Mouse (Mus musculus) MEL (cell line): ENCODE measurements around the gene Mad2l2. TPM values are rescaled to one million over a fixed set of nuclear protein-coding genes. Genes with fewer than 3 reads are reported as not detected.

Source experiments
- DNase-seq: peaks from one replicate; pipeline ENCODE4 v3.0.0; 2011; ENCODE audit warnings: low read depth, low spot score
- H3K27ac ChIP-seq: 2 replicates; pipeline ENCODE4 v1.5.1; 2012; ENCODE audit warnings: low read depth, mild to moderate bottlenecking, control low read depth, low read length, moderate library complexity; ENCODE audit not compliant: control insufficient read depth
- H3K27me3 ChIP-seq, 2 experiments: fragments of 150-350 bp in 1 of 2; sonication (generic) in 1 of 2; 2 replicates each; pipeline ENCODE4 v1.6.1; 2012; ENCODE audit warnings: low read length in 2 of 2, mild to moderate bottlenecking in 2 of 2, improper control_type of control experiment in 1 of 2, moderate library complexity in 1 of 2; ENCODE audit not compliant: insufficient read depth in 2 of 2, control insufficient read depth in 1 of 2
- H3K36me3 ChIP-seq, 2 experiments: 2 replicates each; pipeline ENCODE4 v1.6.1; 2012 to 2014; ENCODE audit warnings: low read length in 2 of 2, improper control_type of control experiment in 1 of 2, inconsistent platforms in 1 of 2, mild to moderate bottlenecking in 1 of 2; ENCODE audit not compliant: insufficient read depth in 2 of 2, control insufficient read depth in 1 of 2
- H3K4me1 ChIP-seq, 2 experiments: fragments of 150-350 bp in 1 of 2; sonication (generic) in 1 of 2; 2 replicates each; pipeline ENCODE4 v1.6.1; 2012; ENCODE audit warnings: low read length in 2 of 2, improper control_type of control experiment in 1 of 2, mild to moderate bottlenecking in 1 of 2; ENCODE audit not compliant: insufficient read depth in 2 of 2, control insufficient read depth in 1 of 2
- H3K4me3 ChIP-seq, 2 experiments: fragments of 150-350 bp in 1 of 2; sonication (generic) in 1 of 2; 2 replicates each; pipeline ENCODE4 v1.5.1; 2012; ENCODE audit warnings: low read depth in 2 of 2, low read length in 2 of 2, mild to moderate bottlenecking in 2 of 2, moderate library complexity in 2 of 2, control low read depth in 1 of 2, improper control_type of control experiment in 1 of 2; ENCODE audit not compliant: control insufficient read depth in 1 of 2, insufficient read depth in 1 of 2
- H3K79me2 ChIP-seq: 2 replicates; pipeline ENCODE4 v1.6.1; 2012; ENCODE audit warnings: mild to moderate bottlenecking, low read length, moderate library complexity; ENCODE audit not compliant: control insufficient read depth, poor library complexity, insufficient read depth
- H3K9ac ChIP-seq: 2 replicates; pipeline ENCODE4 v1.6.1; 2012; ENCODE audit warnings: low read depth, mild to moderate bottlenecking, control low read depth, low read length, moderate library complexity; ENCODE audit not compliant: control insufficient read depth, poor library complexity, severe bottlenecking
- H3K9me3 ChIP-seq: fragments of 150-350 bp; sonication (generic); replicated peaks from 2 replicates; pipeline ENCODE4 v1.6.1; 2012; ENCODE audit warnings: mild to moderate bottlenecking, low read length, improper control_type of control experiment, moderate library complexity; ENCODE audit not compliant: insufficient read depth
- CHD2 ChIP-seq: IDR thresholded peaks from 2 replicates; pipeline ENCODE4 v1.6.1; 2011; ENCODE audit warnings: low read length, improper control_type of control experiment
- CTCF ChIP-seq, 3 experiments: IDR thresholded peaks in 2 of 3; conservative IDR thresholded peaks in 1 of 3; 2 replicates each; pipeline ENCODE4 v1.5.1; 2011 to 2012; ENCODE audit warnings: low read length in 3 of 3, low read depth in 2 of 3, mild to moderate bottlenecking in 2 of 3, improper control_type of control experiment in 1 of 3, inconsistent platforms in 1 of 3, mixed read lengths in 1 of 3, moderate library complexity in 1 of 3; ENCODE audit not compliant: control insufficient read depth in 1 of 3, insufficient read depth in 1 of 3, poor library complexity in 1 of 3, severe bottlenecking in 1 of 3
- E2F4 ChIP-seq: IDR thresholded peaks from 2 replicates; pipeline ENCODE4 v1.6.1; 2011; ENCODE audit warnings: low read depth, low read length, improper control_type of control experiment, borderline replicate concordance
- ELF1 ChIP-seq: IDR thresholded peaks from 2 replicates; pipeline ENCODE4 v1.6.1; 2014; ENCODE audit warnings: low read depth, mild to moderate bottlenecking, inconsistent platforms, low read length, improper control_type of control experiment, moderate library complexity
- EP300 ChIP-seq, 2 experiments: IDR thresholded peaks; 2 replicates each; pipeline ENCODE4 v1.6.1; 2011; ENCODE audit warnings: improper control_type of control experiment in 2 of 2, low read length in 2 of 2, low read depth in 1 of 2, mild to moderate bottlenecking in 1 of 2
- ETS1 ChIP-seq: IDR thresholded peaks from 2 replicates; pipeline ENCODE4 v1.6.1; 2012; ENCODE audit warnings: low read depth, mild to moderate bottlenecking, inconsistent platforms, low read length, improper control_type of control experiment, moderate library complexity
- HCFC1 ChIP-seq: IDR thresholded peaks from 2 replicates; pipeline ENCODE4 v1.6.1; 2012; ENCODE audit warnings: low read depth, mild to moderate bottlenecking, inconsistent platforms, low read length, improper control_type of control experiment, moderate library complexity
- KAT2A ChIP-seq: conservative IDR thresholded peaks from 2 replicates; pipeline ENCODE4 v1.6.1; 2012; ENCODE audit warnings: low read depth, low read length, improper control_type of control experiment, inconsistent platforms
- MAFK ChIP-seq: IDR thresholded peaks from 2 replicates; pipeline ENCODE4 v1.6.1; 2011; ENCODE audit warnings: low read depth, mild to moderate bottlenecking, low read length, improper control_type of control experiment, borderline replicate concordance
- MAX ChIP-seq: IDR thresholded peaks from 2 replicates; pipeline ENCODE4 v1.6.1; 2011; ENCODE audit warnings: low read length, improper control_type of control experiment
- MXI1 ChIP-seq: IDR thresholded peaks from 2 replicates; pipeline ENCODE4 v1.6.1; 2011; ENCODE audit warnings: mild to moderate bottlenecking, low read depth, low read length, improper control_type of control experiment
- NELFE ChIP-seq: IDR thresholded peaks from 2 replicates; pipeline ENCODE4 v1.6.1; 2011; ENCODE audit warnings: low read depth, low read length, improper control_type of control experiment
- RAD21 ChIP-seq: IDR thresholded peaks from 2 replicates; pipeline ENCODE4 v1.6.1; 2011; ENCODE audit warnings: mild to moderate bottlenecking, low read depth, low read length, improper control_type of control experiment
- SIN3A ChIP-seq: IDR thresholded peaks from 2 replicates; pipeline ENCODE4 v1.6.1; 2012; ENCODE audit warnings: low read length, improper control_type of control experiment, inconsistent platforms
- TBP ChIP-seq: IDR thresholded peaks from 2 replicates; pipeline ENCODE4 v1.8.0; 2011; ENCODE audit warnings: low read depth, low read length, improper control_type of control experiment
- TCF12 ChIP-seq: IDR thresholded peaks from 2 replicates; pipeline ENCODE4 v1.6.1; 2014; ENCODE audit warnings: low read depth, mild to moderate bottlenecking, inconsistent platforms, low read length, improper control_type of control experiment, moderate library complexity
- USF2 ChIP-seq, 2 experiments: IDR thresholded peaks; 2 replicates each; pipeline ENCODE4 v1.6.1; 2011 to 2012; ENCODE audit warnings: improper control_type of control experiment in 2 of 2, low read length in 2 of 2, borderline replicate concordance in 1 of 2, inconsistent platforms in 1 of 2, low read depth in 1 of 2, mild to moderate bottlenecking in 1 of 2; ENCODE audit not compliant: insufficient read depth in 1 of 2
- ZC3H11A ChIP-seq: IDR thresholded peaks from 2 replicates; pipeline ENCODE4 v1.6.1; 2012; ENCODE audit warnings: low read depth, mild to moderate bottlenecking, inconsistent platforms, low read length, improper control_type of control experiment
- ZKSCAN1 ChIP-seq: IDR thresholded peaks from 2 replicates; pipeline ENCODE4 v1.6.1; 2012; ENCODE audit warnings: low read depth, mild to moderate bottlenecking, inconsistent platforms, low read length, improper control_type of control experiment, moderate library complexity
- ZNF384 ChIP-seq: IDR thresholded peaks from 2 replicates; pipeline ENCODE4 v1.6.1; 2012; ENCODE audit warnings: low read depth, mild to moderate bottlenecking, inconsistent platforms, low read length, improper control_type of control experiment
- polyA plus RNA-seq, 2 experiments: library from polyadenylated mRNA; stranded (reverse) in 1 of 2; unstranded in 1 of 2; fragments of >175 nt in 1 of 2; fragments of >200 nt in 1 of 2; gene quantifications; 2 replicates each; pipeline versions ENCODE4 v1.2.1 to v1.2.4; 2012; ENCODE audit warnings: low replicate concordance in 2 of 2, low read depth in 1 of 2; ENCODE audit not compliant: insufficient read length in 2 of 2, insufficient read depth in 1 of 2, missing spikeins in 1 of 2
- total RNA-seq: library from RNA; depleted of rRNA; stranded (reverse); fragments of 300-350 nt; gene quantifications from 2 replicates; pipeline ENCODE4 v1.2.3, GENCODE M21; 2012

Gene Mad2l2
- total and polyA plus RNA-seq, 3 experiments = 28.6 to 44.8 TPM; not detected in 1

- H3K4me3 ChIP-seq = no peak overlapping the region
- peaks cover 0 to 3% of the 10 kb centered on the region in 2 experiments; a peak in 3 of 4 replicates for H3K27me3 ChIP-seq
- no peaks in the 10 kb centered on the region for H3K36me3 ChIP-seq
- no peak overlapping the region for H3K27ac ChIP-seq
- no peaks in the 10 kb centered on the region for H3K79me2 ChIP-seq
- no peak overlapping the region for H3K9ac ChIP-seq
- H3K9me3 ChIP-seq = no peaks in the 10 kb centered on the region
- no peak for DNase-seq
- no peak for TF ChIP-seq ZC3H11A
- TF ChIP-seq ZNF384 = no peak
- TF ChIP-seq KAT2A = no peak
- TF ChIP-seq CTCF (IDR thresholded peaks at IDR 0.05 in 2 of 3, conservative IDR thresholded peaks at IDR 0.05 in 1 of 3; ENCODE audit: control insufficient read depth in 1 of 3, insufficient read depth in 1 of 3, low read depth in 2 of 3, low read length in 3 of 3, poor library complexity in 1 of 3, severe bottlenecking in 1 of 3) = no peak
- no peak for TF ChIP-seq MAFK
- no peak for TF ChIP-seq TBP
- no peak for TF ChIP-seq ETS1
- no peak for TF ChIP-seq HCFC1
- TF ChIP-seq RAD21 = no peak
- TF ChIP-seq NELFE = no peak
- no peak for TF ChIP-seq MXI1
- TF ChIP-seq TCF12 = no peak
- TF ChIP-seq E2F4 = no peak
- TF ChIP-seq ZKSCAN1 = no peak
- TF ChIP-seq MAX = no peak
- no peak for TF ChIP-seq USF2 (IDR thresholded peaks at IDR 0.05; ENCODE audit: borderline replicate concordance in 1 of 2, insufficient read depth in 1 of 2, low read depth in 1 of 2, low read length in 2 of 2)
- no peak for TF ChIP-seq CHD2
- no peak for TF ChIP-seq ELF1
- TF ChIP-seq EP300 (IDR thresholded peaks at IDR 0.05; ENCODE audit: low read depth in 1 of 2, low read length in 2 of 2) = no peak
- no peaks in the 10 kb centered on the region for H3K4me1 ChIP-seq
Measured at GRCm38 (mm10) chr4:148128241-148128640, 1.9 kb upstream of the Mad2l2 start.

DNA sequence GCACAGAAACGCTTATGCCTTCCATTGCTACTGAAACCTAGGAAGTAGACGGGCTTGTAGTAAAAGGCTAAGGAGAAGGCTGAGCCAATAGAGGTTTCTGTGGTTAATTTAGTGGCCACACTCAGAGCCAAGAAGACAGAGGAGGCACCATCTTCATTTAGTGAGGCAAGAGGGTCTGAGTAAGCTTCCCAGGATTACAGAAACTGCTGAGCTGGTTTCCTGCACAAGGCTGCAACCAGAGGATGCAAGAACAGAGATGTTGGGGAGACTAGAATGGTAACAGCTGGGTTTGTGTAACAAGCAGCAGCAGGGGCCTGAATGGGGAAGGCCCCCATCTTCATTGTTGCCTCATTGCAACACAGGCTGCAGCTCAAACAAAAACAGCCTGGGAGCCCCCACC is 1.5 kb upstream of the Mad2l2 start:
- H3K27ac ChIP-seq = no peak overlapping the region
- H3K9ac ChIP-seq = no peak overlapping the region
- no peaks in the 10 kb centered on the region for H3K36me3 ChIP-seq
- H3K4me3 ChIP-seq = no peak overlapping the region
- H3K9me3 ChIP-seq = no peaks in the 10 kb centered on the region
- no peaks in the 10 kb centered on the region for H3K4me1 ChIP-seq
- no peak for DNase-seq
- no peaks in the 10 kb centered on the region; a peak in 2 of 4 replicates for H3K27me3 ChIP-seq
- TF ChIP-seq SIN3A = no peak
- no peak for TF ChIP-seq USF2 (IDR thresholded peaks at IDR 0.05; ENCODE audit: borderline replicate concordance in 1 of 2, insufficient read depth in 1 of 2, low read depth in 1 of 2, low read length in 2 of 2)
- TF ChIP-seq ZKSCAN1 = no peak
- no peaks in the 10 kb centered on the region for H3K79me2 ChIP-seq
